Mouse (Mus musculus) fibroblast of lung, adult 2 months (primary cell): ENCODE data around the gene Il9r.

Experiments used
- DNase-seq: peaks from one replicate; pipeline ENCODE4 v3.0.0-alpha.2; 2011; ENCODE audit warnings: low read depth

The Il9r gene

GRCm38 (mm10) chr11:32200075-32200601, at the start of gene Il9r:
Il9r (minus strand) TSS chr11:32200279.
- DNase-seq, result no peak

GRCm38 (mm10) chr11:32248350-32248749, 48.3 kb upstream of the Il9r start:
- DNase-seq, result no peak

- DNase-seq, result no peak
Measured at GRCm38 (mm10) chr11:32247068-32247467, 47.0 kb upstream of the Il9r start.

- DNase-seq, result no peak
Measured at GRCm38 (mm10) chr11:32245614-32246013, 45.5 kb upstream of the Il9r start.

GRCm38 (mm10) chr11:32244617-32245016, 44.5 kb upstream of the Il9r start:
- DNase-seq, result no peak

GRCm38 (mm10) chr11:32244064-32244463, 44.0 kb upstream of the Il9r start:
- no peak for DNase-seq

GRCm38 (mm10) chr11:32243205-32243955, 43.3 kb upstream of the Il9r start:
- no peak for DNase-seq

- no peak for DNase-seq
Measured at GRCm38 (mm10) chr11:32242209-32242608, 42.1 kb upstream of the Il9r start.

GRCm38 (mm10) chr11:32241391-32241790, 41.3 kb upstream of the Il9r start:
- DNase-seq, result no peak

- no peak for DNase-seq
Measured at GRCm38 (mm10) chr11:32238093-32238860, 38.2 kb upstream of the Il9r start.

GRCm38 (mm10) chr11:32237411-32237795, 37.3 kb upstream of the Il9r start:
- no peak for DNase-seq

- DNase-seq, result no peak
Measured at GRCm38 (mm10) chr11:32236712-32237410, 36.8 kb upstream of the Il9r start.

GRCm38 (mm10) chr11:32236132-32236531, 36.1 kb upstream of the Il9r start:
- DNase-seq, result no peak

GRCm38 (mm10) chr11:32235646-32236045, 35.6 kb upstream of the Il9r start:
- no peak for DNase-seq

GRCm38 (mm10) chr11:32234816-32235485, 34.9 kb upstream of the Il9r start:
- no peak for DNase-seq

- DNase-seq, result no peak
Measured at GRCm38 (mm10) chr11:32233895-32234294, 33.8 kb upstream of the Il9r start.

GRCm38 (mm10) chr11:32232848-32233247, 32.8 kb upstream of the Il9r start:
- DNase-seq, result no peak

- no peak for DNase-seq
Measured at GRCm38 (mm10) chr11:32231125-32231524, 31.0 kb upstream of the Il9r start.

- DNase-seq, result no peak
Measured at GRCm38 (mm10) chr11:32230220-32230619, 30.1 kb upstream of the Il9r start.

GRCm38 (mm10) chr11:32228292-32228845, 28.3 kb upstream of the Il9r start:
- no peak for DNase-seq

GRCm38 (mm10) chr11:32227555-32227954, 27.5 kb upstream of the Il9r start:
- no peak for DNase-seq

- DNase-seq, result no peak
Measured at GRCm38 (mm10) chr11:32227041-32227440, 27.0 kb upstream of the Il9r start.
